Mouse (Mus musculus): Measurements from ENCODE around the gene Ap4b1. TPM values are rescaled to one million over a fixed set of nuclear protein-coding genes. Genes with fewer than 3 reads are reported as not detected.
"Not testable (repeated sequence)": the region's sequence is repeated elsewhere in the genome, so short reads cannot be mapped to it uniquely, and the experiment has no call there.

Ap4b1 gene
- total RNA-seq (2021), result 10 to 100 TPM; 12.4 to 14.0 TPM

DNA sequence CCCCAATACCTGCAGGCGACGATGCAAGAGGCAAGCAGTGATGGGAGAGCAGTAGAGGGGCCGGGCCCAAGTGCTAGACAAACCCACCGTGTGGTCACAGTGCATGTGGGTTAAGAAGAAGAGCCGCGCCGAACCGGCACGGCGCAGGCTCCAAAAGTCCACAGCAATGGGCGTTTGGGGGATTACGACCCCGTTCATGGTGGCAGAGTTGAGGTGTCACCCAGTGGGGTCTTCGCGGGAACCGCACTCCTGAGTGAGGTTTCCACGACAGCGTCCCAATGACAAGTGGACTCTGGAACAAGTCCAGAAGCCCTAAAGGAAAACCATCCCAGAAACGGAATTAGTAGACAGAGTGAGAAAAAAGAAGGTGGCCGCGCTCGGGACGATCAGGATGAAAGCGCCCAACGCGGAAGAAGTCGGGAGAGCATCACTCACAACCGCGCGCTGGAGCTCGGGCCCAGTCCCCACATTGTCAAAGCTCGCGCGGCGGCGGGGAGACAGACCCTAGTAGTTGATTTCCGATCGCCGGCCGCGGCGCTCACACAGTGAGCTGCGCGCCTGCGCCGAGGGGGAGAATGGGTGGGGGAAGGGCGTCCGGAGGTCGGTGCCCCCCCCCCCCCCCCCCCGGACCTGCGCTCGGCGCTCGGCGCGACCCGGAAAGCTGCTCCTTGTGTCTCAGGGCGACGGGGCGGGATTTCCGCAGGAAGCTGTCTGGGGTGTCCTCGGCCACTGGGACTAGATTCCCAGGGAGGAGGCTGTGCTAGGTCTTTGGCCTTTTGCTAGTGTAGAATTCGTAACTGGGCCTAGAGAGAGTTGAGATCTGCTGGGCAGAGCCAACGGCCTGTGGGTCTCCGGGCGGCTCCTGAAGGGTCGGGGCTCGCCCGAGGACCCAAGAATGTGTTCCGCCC is at the start of gene Ap4b1, which contains the start of the genes Dclre1b and Gm43064:
TSS of gene Ap4b1 (plus strand) at position 630 of the 908 bp plus-strand sequence.
TSS of gene Dclre1b (minus strand) at position 554 of the 908 bp plus-strand sequence.
TSS of gene Gm43064 (plus strand) at position 683 of the 908 bp plus-strand sequence.
- intact Hi-C loops (cut with DNase I), result loop anchor here (1.0 to 5.0 kb wide), 2 partner anchors 18 to 37 kb away; partner anchors contain the start of gene Hipk1

DNA sequence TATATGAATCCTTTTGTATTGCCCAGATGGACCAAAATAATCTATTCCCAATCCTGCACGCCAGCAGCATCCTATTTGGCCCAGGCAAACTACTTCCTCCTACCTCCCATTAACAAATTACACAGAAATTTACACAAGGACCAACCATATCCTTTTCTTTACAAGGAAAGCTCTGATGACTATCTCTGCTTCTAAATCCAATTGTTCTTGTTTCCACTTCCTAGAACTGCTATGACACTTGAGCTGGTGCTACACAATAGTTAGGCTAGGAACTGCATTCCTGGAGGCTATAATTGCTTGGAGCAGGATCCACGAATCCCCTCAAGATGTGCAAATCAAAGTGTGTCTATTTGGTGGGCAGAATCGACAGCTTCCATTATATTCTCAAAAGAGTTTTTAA is 42.5 kb upstream of the Ap4b1 start:
- intact Hi-C loops (cut with DNase I), result no loop called here
- no peak for DNase-seq

More for the DNA sequence above, at the start of gene Ap4b1, which contains the start of the genes Dclre1b and Gm43064:
- peak; percentile 88 for DNase-seq

GRCm38 (mm10) chr3:103771531-103772130 is 37.7 kb upstream of the Ap4b1 start:
- DNase-seq, result peak; percentile 78 to 81
- intact Hi-C loops (cut with DNase I), result loop anchor here (5.0 kb wide), 1 partner anchor 36 kb away; the partner anchor contains the start of genes Ap4b1, Dclre1b and Gm43064

DNA sequence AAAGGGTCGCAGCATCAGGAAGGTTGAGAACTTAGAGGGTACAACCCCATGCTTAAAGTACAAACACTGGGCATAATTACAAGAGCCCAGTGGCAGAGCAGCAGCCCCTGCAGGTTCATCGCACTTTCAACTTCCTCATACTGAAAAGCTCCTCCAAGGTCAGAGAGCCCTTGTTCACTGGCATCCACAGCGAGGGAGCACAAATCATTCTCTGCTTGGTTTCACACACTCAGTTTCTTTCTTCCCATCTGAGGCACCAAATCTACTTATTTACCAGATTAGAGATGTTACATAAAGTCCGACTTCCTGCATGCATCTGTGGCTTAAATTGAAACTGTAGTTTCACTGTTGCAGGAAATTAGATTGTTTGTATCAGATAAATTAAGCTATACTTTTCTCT is 36.5 kb upstream of the Ap4b1 start:
- no peak for DNase-seq
- intact Hi-C loops (cut with DNase I), result loop anchor here (5.0 kb wide), 1 partner anchor 34 kb away; the partner anchor contains the start of genes Ap4b1, Dclre1b and Gm43064

DNA sequence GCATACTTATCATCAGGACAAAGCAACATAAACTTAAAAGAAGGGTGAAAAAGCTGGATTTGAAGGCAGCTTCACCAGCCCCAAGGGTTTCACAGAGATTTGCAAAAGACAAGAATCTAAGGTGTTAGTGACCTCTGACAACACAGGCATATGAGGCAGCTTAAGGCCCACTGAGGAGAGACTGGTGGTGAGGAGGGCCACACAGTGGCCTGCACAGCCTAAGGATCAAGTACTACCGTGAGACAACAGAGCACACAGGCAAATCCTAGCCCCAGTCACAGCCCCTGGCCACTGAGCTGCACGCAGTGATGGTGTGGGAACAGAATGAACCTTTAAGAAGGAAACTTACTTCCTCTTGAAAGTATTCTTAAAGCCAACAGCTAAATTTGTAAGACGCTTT is 35.8 kb upstream of the Ap4b1 start:
- intact Hi-C loops (cut with DNase I), result loop anchor here (5.0 kb wide), 1 partner anchor 34 kb away; the partner anchor contains the start of genes Ap4b1, Dclre1b and Gm43064
- DNase-seq, result no peak

- DNase-seq, result no peak
- intact Hi-C loops (cut with DNase I), result loop anchor here (5.0 kb wide), 1 partner anchor 33 kb away; the partner anchor contains the start of genes Ap4b1, Dclre1b and Gm43064
Measured at GRCm38 (mm10) chr3:103774009-103774408, 35.3 kb upstream of the Ap4b1 start.

- no peak for DNase-seq
- intact Hi-C loops (cut with DNase I), result no loop called here
Measured at GRCm38 (mm10) chr3:103777940-103778339, 31.4 kb upstream of the Ap4b1 start.

- no peak for DNase-seq
- intact Hi-C loops (cut with DNase I), result no loop called here
Measured at GRCm38 (mm10) chr3:103778660-103779059, 30.7 kb upstream of the Ap4b1 start.

DNA sequence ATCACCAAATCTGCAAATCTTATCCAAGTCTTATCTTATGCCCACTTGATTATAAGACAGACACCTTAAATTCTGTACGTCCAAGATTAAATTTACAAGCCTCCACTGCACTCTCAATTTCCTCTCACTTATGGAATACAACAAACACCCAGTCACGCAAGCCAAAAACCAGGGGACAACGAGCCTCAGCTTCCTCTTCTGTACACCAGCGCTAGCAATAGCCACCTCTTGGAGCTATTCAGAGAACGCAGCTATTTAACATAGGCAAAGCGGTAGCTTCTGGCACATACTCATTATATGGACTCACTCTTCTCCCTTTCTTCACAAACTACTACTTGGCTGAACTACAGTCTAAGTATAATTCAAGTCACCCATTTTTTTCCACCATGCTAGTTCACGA is 30.1 kb upstream of the Ap4b1 start:
- no peak for DNase-seq
- intact Hi-C loops (cut with DNase I), result no loop called here

- DNase-seq, result no peak
- intact Hi-C loops (cut with DNase I), result no loop called here
Measured at GRCm38 (mm10) chr3:103780271-103780670, 29.0 kb upstream of the Ap4b1 start.

DNA sequence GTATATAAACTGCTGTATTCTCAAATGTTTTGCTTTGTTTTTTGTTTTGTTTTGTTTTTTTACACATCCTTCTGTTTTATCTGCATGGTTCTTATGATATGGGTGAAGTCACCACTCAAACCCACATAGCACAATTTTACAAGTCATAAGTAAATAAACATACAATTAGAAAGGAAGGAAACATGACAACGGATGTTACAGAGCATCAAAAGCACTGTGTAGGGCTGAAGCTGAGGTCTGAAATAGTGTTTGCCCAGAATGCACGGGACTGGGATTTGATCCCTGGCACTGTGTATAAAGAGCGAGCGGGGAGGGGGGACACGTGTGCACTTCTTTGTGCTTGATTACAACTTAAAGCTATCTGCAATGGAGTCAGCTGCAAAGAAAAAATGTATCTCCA is 28.5 kb upstream of the Ap4b1 start:
- intact Hi-C loops (cut with DNase I), result no loop called here
- DNase-seq, result no peak

- no peak for DNase-seq
- intact Hi-C loops (cut with DNase I), result no loop called here
Measured at GRCm38 (mm10) chr3:103782844-103783609, 26.3 kb upstream of the Ap4b1 start.

DNA sequence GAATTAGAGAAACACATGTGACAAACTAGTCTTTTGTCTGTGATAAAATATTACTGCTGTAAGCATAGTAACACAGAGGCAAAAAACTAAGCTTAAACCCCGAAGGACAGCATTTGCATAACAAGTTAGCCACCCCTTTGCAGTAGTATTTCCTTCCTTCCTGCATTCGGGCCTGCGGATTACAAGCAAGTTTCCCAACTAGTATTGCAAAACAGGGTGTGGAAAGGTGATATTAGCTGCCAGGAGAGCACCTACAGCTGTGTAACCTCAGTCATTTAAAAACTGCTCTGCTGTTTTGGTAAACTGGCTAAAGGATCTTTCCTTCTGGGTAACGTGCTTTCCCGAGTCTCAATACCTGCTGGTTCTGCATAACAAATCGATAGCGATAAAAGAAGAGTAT is 22.1 kb upstream of the Ap4b1 start:
- intact Hi-C loops (cut with DNase I), result no loop called here
- DNase-seq, result no peak

- intact Hi-C loops (cut with DNase I), result no loop called here
- DNase-seq, result no peak
Measured at GRCm38 (mm10) chr3:103789096-103789495, 20.2 kb upstream of the Ap4b1 start.

GRCm38 (mm10) chr3:103789891-103790345 is 19.4 kb upstream of the Ap4b1 start:
- intact Hi-C loops (cut with DNase I), result no loop called here
- peak; percentile 55 to 60 for DNase-seq

GRCm38 (mm10) chr3:103790346-103791145 is 18.8 kb upstream of the Ap4b1 start:
- peak in 1 of 2 experiments; percentile 49 for DNase-seq
- intact Hi-C loops (cut with DNase I), result loop anchor here (1.0 kb wide), 1 partner anchor 19 kb away; the partner anchor contains the start of genes Ap4b1, Dclre1b and Gm43064

GRCm38 (mm10) chr3:103791230-103792110 is 17.9 kb upstream of the Ap4b1 start, which contains the start of gene Hipk1:
Hipk1 (minus strand) TSS chr3:103791563.
- DNase-seq, result peak; percentile 91 to 94
- intact Hi-C loops (cut with DNase I), result loop anchor here (1.0 kb wide), 1 partner anchor 18 kb away; the partner anchor contains the start of genes Ap4b1, Dclre1b and Gm43064

DNA sequence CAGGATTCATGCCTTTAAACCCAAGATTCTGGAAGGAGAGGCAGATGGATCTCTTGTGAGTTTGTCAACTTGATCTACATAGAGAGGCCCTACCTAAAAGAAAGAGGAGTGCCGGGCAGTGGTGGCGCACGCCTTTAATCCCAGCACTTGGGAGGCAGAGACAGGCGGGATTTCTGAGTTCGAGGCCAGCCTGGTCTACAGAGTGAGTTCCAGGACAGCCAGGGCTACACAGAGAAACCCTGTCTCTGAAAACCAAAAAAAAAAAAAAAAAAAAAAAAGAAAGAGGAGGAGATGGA is 17.3 kb upstream of the Ap4b1 start:
- intact Hi-C loops (cut with DNase I), result not testable (repeated sequence)

More for the DNA sequence above, 17.3 kb upstream of the Ap4b1 start:
- not testable (repeated sequence) for DNase-seq

Measured in heart, postnatal 36 days (tissue).